Mouse (Mus musculus) cerebral cortex, adult 2 months (tissue): Measurements from ENCODE around the gene 4930558K02Rik.

Source experiments
- WGBS: fragments of 180-500 bp; shearing (Covaris S2); methylation state at CpG from one replicate; pipeline ENCODE4 v1.1.7; 2018; 5-methylcytosine and 5-hydroxymethylcytosine counted together

Gene 4930558K02Rik

DNA sequence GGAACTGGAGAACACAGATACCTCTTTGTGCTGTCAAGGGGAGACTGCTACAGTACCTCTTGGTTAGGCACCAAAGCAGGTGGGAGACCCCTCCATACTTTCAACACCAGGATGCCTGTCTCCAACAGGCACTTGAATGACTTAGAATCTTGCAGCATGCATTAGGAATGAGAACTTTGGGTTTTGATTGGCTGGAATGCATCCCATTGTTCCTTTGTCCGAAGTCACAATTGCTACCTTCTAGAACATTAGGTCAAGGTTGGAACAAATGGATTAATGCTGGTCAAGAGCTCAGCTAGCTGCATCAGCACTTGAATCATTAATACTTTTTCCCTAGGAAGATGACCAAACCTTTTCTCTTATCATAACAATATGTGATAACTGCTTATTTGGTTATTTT, at the start of gene 4930558K02Rik:
4930558K02Rik (minus strand) TSS at position 101 of the 400 bp plus-strand sequence.
- 70% methylated on average over 1 of the region's 1 CpGs for WGBS

DNA sequence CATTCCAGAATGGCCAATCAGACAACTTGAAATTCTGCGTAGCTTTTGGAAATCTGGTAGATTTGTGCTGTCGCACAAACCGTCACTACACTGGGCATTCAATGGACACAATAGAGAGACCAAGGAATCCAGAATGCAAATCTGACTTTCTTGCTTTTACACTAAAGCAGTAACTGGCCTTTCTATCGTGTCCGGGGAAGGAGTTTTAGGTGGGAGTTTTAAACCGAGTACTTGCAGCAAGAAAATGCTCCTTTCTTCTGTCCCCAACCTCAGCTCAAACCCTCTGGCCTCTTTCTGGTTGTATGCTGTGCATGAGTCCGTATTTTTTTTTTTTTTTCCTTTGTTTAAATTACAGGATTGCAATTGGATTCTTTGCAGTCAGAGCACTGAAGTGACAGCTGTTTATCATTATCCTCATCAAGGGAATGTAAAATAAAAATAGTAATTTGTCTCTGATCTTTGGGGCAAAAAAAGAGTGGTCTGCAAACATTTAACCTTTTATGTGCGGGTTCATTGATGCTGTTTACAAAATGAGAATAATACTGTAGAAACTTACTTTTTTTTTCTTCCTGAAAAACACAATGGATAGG, 44.3 kb upstream of the 4930558K02Rik start:
- 75% methylated on average over 8 of the region's 8 CpGs for WGBS

DNA sequence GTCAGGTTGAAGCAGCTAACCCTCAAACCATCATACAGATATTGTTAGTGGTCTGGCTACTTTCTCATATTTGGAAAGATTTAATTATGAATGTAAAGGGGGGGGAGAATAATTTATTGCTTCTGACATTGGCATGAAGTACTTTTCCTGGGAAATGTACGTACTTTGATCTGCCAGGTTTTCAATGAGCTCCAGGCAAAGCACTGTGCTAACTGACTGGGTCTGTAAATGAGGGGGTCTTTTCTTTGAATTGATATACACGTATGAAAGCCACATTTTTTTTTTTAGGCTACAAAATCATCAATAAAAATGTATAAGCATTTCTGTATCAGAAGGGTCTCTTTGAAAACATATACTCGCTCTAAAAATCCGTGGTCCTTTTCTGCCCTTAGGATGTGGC, 41.3 kb upstream of the 4930558K02Rik start:
- WGBS, result 90% methylated on average over 4 of the region's 4 CpGs

DNA sequence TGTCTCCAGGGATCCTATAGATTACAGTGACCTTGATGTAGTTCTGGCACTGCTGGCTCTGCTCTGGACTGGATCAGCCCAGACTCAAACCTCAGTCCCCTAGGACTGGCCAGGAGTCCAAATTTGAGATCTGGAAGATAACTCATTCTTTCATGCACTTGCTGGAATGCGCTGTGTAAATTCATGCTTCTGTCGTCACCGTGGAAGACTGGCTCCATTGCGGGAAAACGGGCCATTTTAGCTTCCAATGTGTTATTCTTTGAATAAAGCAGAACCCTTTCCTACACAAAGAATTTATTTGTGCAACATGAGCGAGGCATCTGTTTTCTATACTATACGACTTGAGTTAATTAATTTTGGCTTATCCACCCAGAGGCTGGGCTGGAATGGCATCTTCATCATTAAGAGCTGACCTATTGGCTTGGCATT, 40.9 kb upstream of the 4930558K02Rik start:
- WGBS, result 71% methylated on average over 7 of the region's 7 CpGs

DNA sequence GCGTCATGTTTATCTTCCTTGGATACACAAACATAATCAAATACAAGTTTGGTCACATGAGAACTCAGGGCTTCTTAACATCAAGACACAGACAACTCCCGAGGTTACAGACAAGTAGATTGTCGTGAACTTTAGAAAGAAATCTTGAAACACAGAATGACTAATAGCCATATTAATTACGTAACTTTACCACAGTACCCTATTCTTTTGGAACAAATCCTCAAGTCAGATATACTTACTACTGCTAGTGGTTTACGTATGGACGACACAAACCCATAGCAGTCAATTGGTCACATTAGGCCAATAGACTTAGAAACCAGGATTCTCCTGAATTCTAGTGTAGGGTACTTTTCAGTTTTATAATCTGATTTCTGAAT, 39.2 kb upstream of the 4930558K02Rik start:
- 89% methylated on average over 6 of the region's 6 CpGs for WGBS

DNA sequence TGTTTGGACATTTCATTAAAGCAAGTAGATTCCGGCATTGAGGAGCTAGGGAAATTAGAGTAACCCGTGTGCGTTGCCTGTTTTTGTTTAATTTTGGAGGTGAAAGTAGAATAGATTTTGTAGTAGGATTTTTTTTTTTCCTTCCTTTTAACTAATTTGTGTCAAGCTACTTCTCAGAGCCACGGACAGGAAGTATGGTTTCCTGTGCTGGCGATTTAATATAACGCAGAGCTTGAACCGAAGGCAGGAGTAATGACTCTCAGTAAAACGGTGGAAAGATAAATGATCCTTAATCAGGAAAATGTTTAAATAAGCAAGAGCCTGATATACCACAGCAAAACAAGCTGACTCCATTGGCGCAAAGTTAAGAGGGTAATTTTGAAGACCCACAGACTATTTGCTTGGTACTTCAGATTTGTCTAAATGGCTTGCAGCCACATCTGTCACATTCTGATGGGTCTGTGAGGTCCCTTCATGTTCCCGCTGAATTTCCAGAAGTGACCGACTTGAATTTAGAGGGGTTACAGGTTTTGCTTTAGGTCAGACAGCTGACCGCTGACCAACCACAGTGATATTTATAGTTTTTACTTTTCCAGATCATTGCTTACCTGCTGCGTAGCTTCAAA, 38.7 kb upstream of the 4930558K02Rik start:
- WGBS, result 74% methylated on average over 13 of the region's 13 CpGs

DNA sequence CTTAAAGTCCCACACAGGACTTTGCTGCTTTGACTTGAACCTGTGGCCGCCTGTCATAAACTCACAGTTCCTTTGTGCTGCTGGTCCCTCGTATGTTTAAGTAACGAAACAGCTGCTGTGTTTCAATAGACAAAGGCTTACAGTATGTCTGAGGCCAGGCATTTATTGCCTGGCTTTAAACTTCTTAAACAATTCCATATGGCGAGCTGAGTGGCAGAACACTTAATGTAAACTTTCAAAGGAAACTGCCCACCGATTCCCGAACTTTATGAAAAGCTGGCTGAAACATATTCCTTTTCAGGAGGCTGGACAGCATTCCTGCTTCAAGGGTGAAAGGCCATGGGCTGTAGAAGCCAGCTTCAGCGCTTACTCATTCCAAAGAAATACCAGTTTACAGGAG, 37.5 kb upstream of the 4930558K02Rik start:
- 79% methylated on average over 7 of the region's 7 CpGs for WGBS

DNA sequence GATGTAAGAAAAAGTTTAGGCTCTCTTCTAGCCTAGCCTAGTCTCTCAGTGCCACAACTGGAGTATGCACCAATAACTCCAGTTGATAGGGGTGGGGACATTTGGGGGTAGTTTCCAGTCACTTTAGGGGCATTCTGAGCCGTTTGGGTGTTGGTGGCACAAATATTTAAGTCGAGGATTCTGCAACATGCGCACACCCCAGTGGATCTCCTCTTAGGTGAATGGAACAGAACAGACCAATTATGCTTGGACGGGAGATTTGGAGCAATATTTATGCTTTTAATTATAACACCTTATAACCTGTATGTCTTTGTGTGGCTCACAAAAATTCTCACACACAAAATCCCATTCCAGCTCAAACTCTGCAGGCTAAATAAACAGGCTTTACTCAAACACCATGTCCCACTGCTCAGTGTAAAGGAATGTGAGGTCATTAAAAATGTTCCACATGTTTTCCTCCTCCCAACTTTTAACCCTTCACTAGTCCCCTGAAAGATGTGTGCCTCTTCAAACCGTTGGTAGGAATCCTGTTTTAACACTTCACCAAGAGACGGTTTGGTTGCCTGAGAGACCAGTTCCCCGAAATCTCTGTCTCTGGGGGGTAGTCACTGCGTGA, 35.9 kb upstream of the 4930558K02Rik start:
- 83% methylated on average over 8 of the region's 8 CpGs for WGBS

DNA sequence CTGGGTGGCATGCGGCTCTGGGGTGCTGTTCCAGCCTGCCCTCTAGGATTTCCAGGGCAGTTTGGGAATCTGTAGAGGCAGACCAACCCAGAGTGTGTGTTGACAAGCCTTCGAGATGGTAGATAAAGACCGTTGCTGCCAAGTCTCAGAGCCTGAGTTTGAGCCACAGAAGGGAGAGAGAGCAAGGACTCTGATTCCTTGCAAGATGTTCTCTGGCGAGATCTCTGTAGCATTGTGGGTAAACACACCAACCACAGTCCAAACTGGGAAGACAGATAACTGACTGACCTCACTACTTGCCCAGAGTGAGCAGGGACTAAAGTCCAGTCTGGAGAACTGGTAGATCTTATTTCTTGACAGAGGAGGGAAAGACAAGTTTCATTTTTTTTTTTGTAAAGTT, 34.1 kb upstream of the 4930558K02Rik start:
- WGBS, result 87% methylated on average over 4 of the region's 4 CpGs

DNA sequence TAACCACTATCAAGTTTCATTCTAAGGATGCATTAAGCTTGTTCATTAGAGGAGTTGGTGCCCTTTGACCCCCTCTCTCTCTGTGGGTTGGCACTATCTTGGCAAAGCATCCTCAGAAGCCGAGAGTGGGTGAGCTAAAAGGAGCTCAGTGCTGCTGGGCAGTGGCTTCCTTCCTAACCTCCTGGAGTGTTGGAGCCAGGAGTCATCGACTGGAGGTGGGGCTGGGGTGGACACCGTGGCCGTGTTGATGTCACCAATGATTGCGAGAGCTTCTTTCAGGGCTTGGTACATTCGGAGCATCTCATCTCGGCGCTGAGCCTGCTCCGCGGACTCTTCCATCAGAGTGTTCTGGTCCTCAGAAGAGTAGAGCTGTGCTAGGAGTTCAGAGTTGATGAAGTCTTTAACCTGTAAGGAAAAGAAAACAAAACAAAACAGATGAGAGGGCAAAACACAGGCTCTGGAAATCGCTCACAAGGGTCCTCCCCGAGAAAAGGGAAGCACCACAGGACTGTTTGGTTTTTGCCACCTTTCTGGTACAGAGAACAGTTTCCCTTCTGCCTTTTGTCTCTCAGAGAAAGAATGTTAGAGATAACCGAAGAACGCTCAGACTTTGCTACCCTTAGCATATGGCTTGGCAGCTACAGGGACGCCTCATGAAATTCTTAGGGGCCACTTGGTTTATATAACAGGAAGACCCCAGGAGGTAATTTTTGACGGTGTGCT, 32.2 kb upstream of the 4930558K02Rik start:
- 78% methylated on average over 16 of the region's 16 CpGs for WGBS

DNA sequence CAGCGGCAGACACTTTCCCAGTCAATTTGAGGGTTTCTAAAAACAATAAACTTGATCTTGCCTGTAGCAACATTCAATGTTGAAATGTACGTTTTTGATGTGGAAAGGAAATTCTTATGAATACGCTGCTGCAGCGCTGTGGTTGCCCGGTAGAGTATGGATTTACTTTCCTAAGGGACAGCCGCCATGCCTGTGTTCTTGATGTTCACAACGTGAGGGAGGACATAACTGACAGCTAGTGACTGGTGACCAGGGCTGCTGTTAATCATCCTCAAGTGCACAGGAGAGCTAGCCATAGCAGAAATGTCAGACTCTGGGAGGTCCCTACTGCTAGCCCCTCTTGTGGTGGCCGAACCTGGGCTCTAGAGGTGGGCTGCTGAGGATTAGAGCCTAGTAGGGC, 29.6 kb upstream of the 4930558K02Rik start:
- WGBS, result 69% methylated on average over 8 of the region's 8 CpGs

DNA sequence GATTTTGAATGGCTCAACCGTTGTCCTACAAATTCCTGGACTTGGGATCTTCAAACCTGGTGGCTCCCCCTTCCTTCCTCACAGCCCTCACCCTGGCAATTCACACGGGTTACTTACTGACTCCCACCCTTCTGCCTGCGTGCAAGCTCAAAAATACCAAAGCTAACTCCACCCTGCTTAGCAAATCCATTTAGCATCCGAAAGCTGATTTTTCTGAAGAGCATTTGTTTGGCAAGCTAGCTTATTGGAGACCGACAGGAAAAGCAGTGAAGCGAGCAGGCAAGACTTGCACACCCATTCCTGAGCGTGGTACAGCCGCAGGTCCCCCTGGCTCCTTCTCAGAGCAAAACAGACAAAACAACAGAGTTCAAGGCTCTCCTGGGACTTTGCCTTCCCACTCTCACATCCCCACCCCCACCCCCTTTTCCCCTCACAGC, 29.2 kb upstream of the 4930558K02Rik start:
- 38% methylated on average over 8 of the region's 8 CpGs for WGBS

DNA sequence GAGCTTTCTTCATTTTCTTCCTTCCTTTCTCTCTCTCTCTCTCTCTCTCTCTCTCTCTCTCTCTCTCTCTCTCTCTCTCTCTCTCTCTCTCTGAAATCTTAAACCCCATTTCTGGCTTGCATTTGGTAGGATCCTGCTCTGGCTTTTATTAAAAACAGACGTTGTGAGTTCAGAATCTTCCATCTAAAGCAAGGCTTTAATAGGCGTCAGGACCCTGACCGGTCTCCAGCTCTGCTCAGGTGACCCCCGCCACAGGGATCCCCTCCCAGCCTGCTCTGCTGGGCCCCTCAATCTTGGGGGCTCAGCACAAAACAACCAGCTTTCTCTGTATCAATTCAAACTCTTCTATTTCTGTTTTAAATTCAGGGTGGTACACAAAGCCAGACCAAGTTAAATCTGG, 28.8 kb upstream of the 4930558K02Rik start:
- 76% methylated on average over 4 of the region's 4 CpGs for WGBS

DNA sequence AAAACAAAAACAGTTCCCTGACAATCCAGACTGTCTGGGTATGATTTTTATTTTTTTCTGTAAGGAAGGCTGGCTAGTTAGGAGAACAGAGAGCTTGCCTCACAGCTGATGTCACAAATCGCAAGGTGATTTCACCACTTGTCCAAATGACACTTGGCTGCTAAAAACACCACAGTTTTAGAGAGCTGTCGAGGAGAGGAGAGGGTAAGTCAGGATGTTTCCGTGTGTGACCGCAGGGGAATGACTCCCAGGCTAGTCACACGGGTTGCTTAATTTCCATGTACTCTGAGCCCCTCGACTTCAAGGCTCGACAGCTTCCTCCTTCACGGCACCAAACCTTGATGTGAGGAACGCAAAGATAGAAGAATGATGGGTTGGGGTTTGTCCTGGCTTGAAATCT, 26.7 kb upstream of the 4930558K02Rik start:
- WGBS, result 92% methylated on average over 9 of the region's 9 CpGs

DNA sequence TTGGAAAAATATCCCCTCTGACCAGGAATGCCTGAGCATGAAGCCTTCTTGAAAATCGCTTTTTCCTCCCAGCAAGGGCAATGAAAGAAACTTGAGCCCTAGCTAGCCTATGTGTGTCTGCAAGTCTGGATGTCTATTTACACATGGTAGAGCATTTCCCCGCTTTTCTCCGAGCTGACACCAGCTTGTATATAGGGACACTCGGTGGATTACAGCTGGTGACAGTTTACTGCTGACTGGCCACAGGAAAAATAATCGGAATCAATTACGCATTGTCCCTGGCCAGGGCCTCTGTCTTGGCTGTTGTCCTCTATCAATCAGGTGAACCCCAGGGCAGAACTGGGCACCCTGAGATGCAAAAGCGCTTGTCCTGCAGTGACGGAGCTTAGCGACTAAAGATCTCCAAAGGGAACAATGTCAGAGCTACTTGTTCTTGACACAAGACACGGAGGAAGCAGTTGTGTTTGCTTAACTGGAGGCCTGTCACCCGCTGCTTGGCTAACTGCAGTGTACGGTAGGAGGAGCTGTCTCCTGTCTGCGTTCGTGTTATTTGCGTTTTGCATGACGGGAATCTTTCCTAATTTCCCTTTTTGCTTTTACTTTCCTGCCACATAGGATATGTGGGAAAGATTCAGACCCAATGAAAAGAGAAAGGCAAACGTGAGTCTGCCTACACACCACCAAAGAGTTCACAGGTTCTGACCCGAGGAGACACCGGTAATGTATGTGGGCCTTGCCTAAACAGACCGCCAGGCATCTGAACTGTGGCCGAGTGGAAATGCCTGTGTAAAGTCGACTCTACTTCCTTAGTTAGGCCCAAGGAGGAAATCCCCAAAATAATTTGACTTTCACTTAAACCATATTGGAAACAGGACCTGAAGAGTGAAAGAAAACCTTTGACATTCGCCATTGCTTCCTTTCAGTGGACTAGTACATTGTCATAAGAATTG, 25.7 kb upstream of the 4930558K02Rik start:
- whole genome bisulfite sequencing, result 66% methylated on average over 23 of the region's 23 CpGs

DNA sequence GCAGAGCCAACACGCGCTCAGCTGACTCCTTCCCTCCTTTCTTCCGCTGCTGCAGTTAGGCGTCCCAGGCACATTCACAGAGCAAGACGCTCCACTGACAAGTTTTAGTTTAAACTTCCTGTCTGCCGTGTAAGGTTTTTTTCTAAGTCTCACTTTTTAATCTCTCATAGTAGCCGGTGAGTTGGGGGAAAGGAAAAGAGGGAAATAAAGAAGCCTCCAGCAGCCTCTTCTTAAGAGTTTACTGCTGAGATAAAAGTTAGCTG, 25.0 kb upstream of the 4930558K02Rik start:
- 70% methylated on average over 7 of the region's 7 CpGs for WGBS

DNA sequence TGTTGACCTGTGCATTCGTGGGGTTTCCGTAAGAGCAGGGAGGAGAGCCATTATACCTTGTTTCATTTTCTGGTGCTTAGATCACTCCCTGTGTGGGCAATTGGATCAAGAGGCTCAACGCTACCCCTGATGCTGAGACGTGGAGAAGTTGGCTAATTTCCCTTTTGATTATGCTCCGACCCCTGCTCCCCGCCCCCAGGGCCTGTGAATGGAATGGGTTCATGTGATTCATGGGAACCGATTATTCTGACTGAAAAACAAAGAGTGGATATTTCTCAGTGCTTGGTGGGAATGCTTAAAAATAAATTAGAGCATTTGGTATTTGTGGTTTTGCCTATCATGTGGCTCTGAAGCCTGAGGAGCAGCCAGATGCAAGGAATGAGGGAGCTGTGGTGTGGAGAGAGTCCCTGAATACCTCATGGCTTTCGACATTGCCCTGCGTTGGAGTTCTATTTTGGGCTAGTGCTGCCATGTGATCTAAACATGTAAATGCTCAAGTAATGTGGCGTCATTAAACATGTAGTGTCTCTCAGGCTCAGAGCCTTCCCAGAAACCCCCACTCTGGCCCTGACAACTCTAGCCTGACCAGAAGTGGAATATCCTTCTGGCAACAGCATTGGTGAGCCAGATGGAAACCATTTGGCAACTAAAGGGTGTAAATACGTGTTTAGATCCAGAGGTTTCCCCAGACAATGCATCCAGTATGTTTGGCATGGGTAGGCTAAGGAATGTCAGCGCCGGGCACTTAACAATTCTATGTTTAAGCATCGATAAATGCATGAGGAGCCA, 24.5 kb upstream of the 4930558K02Rik start:
- WGBS, result 75% methylated on average over 14 of the region's 14 CpGs

DNA sequence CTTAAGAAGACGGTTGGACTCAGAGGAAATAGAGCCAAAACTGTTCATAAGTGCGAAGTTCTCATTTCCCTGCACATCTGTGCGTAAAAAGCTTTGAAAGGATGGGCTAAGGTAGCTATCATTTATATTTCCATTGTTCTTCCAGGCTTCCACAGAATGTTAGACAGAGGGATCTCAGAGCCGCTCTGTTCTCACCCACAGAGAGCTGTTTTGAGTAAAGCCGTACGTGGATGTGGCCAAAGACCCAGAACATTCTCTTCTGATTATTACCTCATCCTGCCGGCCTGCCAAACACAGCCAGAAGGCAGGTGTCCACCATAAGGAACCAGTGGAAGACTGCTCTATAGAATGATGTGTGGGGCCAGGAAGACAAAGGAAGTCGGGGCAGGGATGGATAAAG, 21.9 kb upstream of the 4930558K02Rik start:
- 58% methylated on average over 8 of the region's 8 CpGs for WGBS

DNA sequence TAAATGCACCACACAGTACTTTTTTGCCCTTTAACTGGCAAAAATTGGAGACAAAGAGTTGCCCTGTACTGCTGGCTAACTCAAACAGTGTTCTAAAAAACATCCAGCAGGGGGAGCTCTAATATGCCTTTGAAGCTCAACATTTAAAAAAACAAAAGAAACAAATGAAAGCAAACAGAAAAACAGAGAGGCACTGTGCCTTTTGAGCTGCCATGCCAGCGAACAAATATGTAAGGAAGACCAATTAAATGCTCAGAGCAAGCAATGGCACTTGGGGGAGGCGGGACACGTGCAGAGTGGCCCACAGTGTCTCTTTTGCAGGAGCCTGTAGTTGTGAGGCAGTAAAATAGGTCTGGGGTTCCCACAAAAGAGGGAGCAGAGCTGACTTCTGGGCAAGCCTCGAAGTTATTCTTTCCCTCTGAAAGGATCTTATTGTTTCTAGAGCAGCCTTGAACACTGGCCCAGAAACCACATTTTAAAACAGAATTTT, 20.5 kb upstream of the 4930558K02Rik start:
- WGBS, result 9% methylated on average over 4 of the region's 4 CpGs

DNA sequence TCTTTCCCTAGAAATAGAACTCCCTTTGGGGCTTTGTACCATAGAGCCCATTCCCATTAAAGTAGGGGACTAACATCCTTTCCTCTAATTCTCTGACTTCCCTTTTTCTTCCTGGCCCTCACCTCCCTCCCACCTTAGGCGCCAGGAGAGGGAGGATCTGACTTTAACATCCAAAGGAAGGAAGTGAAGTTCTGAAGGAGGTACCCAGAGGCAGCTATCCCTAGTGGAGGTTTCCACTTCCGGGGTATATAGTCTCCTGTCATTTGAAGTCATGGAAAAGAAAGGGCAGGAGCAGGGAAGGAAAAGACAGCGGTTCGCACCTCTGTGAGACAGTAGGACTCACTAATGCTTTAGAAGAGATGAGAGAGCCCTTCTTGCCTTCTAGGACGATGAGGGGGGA, 19.9 kb upstream of the 4930558K02Rik start:
- 39% methylated on average over 5 of the region's 5 CpGs for WGBS

DNA sequence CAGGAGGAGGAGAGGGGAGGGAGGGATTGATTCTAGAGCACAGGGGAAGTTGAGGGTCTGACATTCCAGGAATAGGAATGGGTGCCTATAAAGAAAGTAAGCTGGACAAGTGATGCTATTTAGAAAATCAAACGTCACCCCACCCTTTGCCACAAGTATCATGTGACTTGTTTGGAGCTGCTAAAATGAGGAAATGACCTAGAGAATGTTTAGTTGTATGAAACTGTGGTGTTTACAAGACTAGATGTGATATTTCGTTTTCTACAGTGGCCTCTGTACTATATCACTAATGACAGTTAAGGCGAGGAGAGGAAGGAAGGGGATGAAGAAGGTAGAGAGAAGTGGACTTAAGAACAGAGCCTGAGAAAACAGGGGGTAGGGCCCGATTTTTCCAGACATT, 19.3 kb upstream of the 4930558K02Rik start:
- WGBS, result 72% methylated on average over 4 of the region's 4 CpGs
